Mouse (Mus musculus) myocyte (in vitro differentiated cells): Measurements from ENCODE around the gene Syt1. TPM values are rescaled to one million over a fixed set of nuclear protein-coding genes. Genes with fewer than 3 reads are reported as not detected.

Experiments used
- H3K27me3 ChIP-seq: one replicate; pipeline ENCODE4 v1.6.1; 2011; ENCODE audit not compliant: control insufficient read depth, insufficient read depth, insufficient read length
- H3K36me3 ChIP-seq: one replicate; pipeline ENCODE4 v1.6.1; 2011; ENCODE audit not compliant: control insufficient read depth, insufficient read depth
- H3K4me2 ChIP-seq: one replicate; pipeline ENCODE4 v1.6.1; 2011; ENCODE audit warnings: low read depth, control low read depth
- H3K4me3 ChIP-seq: one replicate; pipeline ENCODE4 v1.5.1; 2011; ENCODE audit warnings: mild to moderate bottlenecking, control low read depth, moderate library complexity
- H3K79me2 ChIP-seq: one replicate; pipeline ENCODE4 v1.6.1; 2011; ENCODE audit not compliant: control insufficient read depth, insufficient read depth
- H3ac ChIP-seq: one replicate; pipeline ENCODE4 v1.6.1; 2011; ENCODE audit not compliant: control insufficient read depth, insufficient read length
- CEBPB ChIP-seq: IDR thresholded peaks from 2 replicates; pipeline ENCODE4 v1.6.1; 2011; ENCODE audit warnings: mild to moderate bottlenecking, moderate library complexity; ENCODE audit not compliant: poor library complexity, insufficient read depth, severe bottlenecking
- E2F4 ChIP-seq: IDR thresholded peaks from one replicate; pipeline ENCODE4 v1.6.1; 2011; ENCODE audit warnings: mild to moderate bottlenecking, control low read depth, moderate library complexity; ENCODE audit not compliant: insufficient read depth
- MAX ChIP-seq: IDR thresholded peaks from one replicate; pipeline ENCODE4 v1.6.1; 2011; ENCODE audit warnings: low read depth, mild to moderate bottlenecking, control low read depth
- MYOD1 ChIP-seq, 3 experiments: IDR thresholded peaks; one replicate each; pipeline ENCODE4 v1.6.1; 2011; ENCODE audit warnings: control low read depth in 2 of 3, low read depth in 2 of 3, mild to moderate bottlenecking in 2 of 3, moderate library complexity in 1 of 3; ENCODE audit not compliant: insufficient read length in 2 of 3, control insufficient read depth in 1 of 3
- MYOG ChIP-seq, 3 experiments: IDR thresholded peaks; one replicate each; pipeline ENCODE4 v1.6.1; 2011; ENCODE audit warnings: control low read depth in 2 of 3, low read depth in 2 of 3, mild to moderate bottlenecking in 2 of 3; ENCODE audit not compliant: insufficient read length in 2 of 3, control insufficient read depth in 1 of 3, insufficient read depth in 1 of 3
- POLR2A ChIP-seq: IDR thresholded peaks from one replicate; pipeline ENCODE4 v1.6.1; 2011; ENCODE audit warnings: low read depth, mild to moderate bottlenecking, control low read depth, moderate library complexity; ENCODE audit not compliant: insufficient read length
- POLR2AphosphoS2 ChIP-seq: IDR thresholded peaks from one replicate; pipeline ENCODE4 v1.6.1; 2011; ENCODE audit warnings: low read depth, control low read depth; ENCODE audit not compliant: insufficient read length
- REST ChIP-seq: IDR thresholded peaks from one replicate; pipeline ENCODE4 v1.6.1; 2011; ENCODE audit warnings: mild to moderate bottlenecking, control low read depth, moderate library complexity; ENCODE audit not compliant: insufficient read depth, insufficient read length
- SRF ChIP-seq: IDR thresholded peaks from one replicate; pipeline ENCODE4 v1.6.1; 2011; ENCODE audit warnings: low read depth; ENCODE audit not compliant: control insufficient read depth, insufficient read length
- TCF12 ChIP-seq: IDR thresholded peaks from one replicate; pipeline ENCODE4 v1.6.1; 2011; ENCODE audit warnings: mild to moderate bottlenecking, control low read depth; ENCODE audit not compliant: poor library complexity, insufficient read depth, severe bottlenecking
- TCF3 ChIP-seq: IDR thresholded peaks from one replicate; pipeline ENCODE4 v1.6.1; 2011; ENCODE audit warnings: low read depth, control low read depth; ENCODE audit not compliant: insufficient read length
- USF1 ChIP-seq: IDR thresholded peaks from one replicate; pipeline ENCODE4 v1.6.1; 2011; ENCODE audit warnings: low read depth, mild to moderate bottlenecking, control low read depth, moderate library complexity
- polyA plus RNA-seq: library from polyadenylated mRNA; unstranded; fragments of >200 nt; fragmentation: generic; extraction: Trizol; gene quantifications from one replicate; pipeline ENCODE4 v1.2.1, GENCODE M21; 2012; ENCODE audit warnings: missing spikeins

The Syt1 gene
- polyA plus RNA-seq, 1 experiment = 0.06 TPM

DNA sequence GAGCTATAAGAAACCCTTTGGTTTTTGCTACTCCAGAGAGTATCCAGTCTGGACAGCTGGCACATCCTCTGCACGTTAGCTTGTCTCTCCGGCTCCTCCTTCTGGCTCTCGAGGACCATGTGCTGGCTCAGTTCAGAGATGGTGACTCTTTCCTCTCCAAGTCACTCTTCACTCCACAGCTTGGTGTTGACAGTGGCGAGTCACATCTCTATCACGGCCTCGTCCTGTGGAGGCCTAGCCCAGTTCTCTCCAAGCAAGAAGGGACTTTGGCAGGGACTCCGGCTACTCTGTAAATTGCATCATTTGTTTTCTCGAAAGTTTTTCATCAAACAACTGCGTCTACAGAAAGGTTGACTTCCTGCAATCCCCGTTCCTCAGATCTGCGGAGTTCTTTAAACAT, 562.4 kb downstream of the Syt1 start:
- Histone ChIP-seq H3K79me2 (no peaks in the 10 kb centered on the region), H3ac (no peak overlapping the region), H3K4me2 (no peak overlapping the region), H3K36me3 (no peaks in the 10 kb centered on the region), H3K27me3 (no peaks in the 10 kb centered on the region), H3K4me3 (no peak overlapping the region)
- no peak for TF ChIP-seq MYOD1 (IDR thresholded peaks at IDR 0.05; ENCODE audit: control insufficient read depth in 1 of 3, insufficient read length in 2 of 3, low read depth in 2 of 3)
- no peak for TF ChIP-seq POLR2AphosphoS2
- TF ChIP-seq POLR2A = no peak
- no peak for TF ChIP-seq MYOG (IDR thresholded peaks at IDR 0.05; ENCODE audit: control insufficient read depth in 1 of 3, insufficient read depth in 1 of 3, insufficient read length in 2 of 3, low read depth in 2 of 3)
- no peak for TF ChIP-seq REST
- no peak for TF ChIP-seq E2F4
- no peak for TF ChIP-seq TCF12
- no peak for TF ChIP-seq CEBPB
- TF ChIP-seq USF1 = no peak
- no peak for TF ChIP-seq MAX
- TF ChIP-seq TCF3 = no peak
- no peak for TF ChIP-seq SRF
